Mouse (Mus musculus) limb, embryonic 15.5 days (tissue): ENCODE measurements around the gene Ffar2. TPM values are rescaled to one million over a fixed set of nuclear protein-coding genes. Genes with fewer than 3 reads are reported as not detected.

Experiments
- ATAC-seq: fragments of 200-750 bp; cut with Nextera tagmentation; 2 replicates; pipeline ENCODE4 v1.8.0; 2017; ENCODE audit warnings: low read depth, moderate TSS enrichment; ENCODE audit not compliant: insufficient number of reproducible peaks, low FRiP score, low TSS enrichment
- H3K27ac ChIP-seq: fragments of 300-500 bp; sonication (generic); 2 replicates; pipeline ENCODE4 v1.5.1; 2015; ENCODE audit warnings: moderate library complexity, mild to moderate bottlenecking, inconsistent platforms
- H3K27me3 ChIP-seq: fragments of 300-500 bp; sonication (generic); 2 replicates; pipeline ENCODE4 v1.6.1; 2015; ENCODE audit warnings: inconsistent platforms
- H3K36me3 ChIP-seq: fragments of 300-500 bp; sonication (generic); 2 replicates; pipeline ENCODE4 v1.6.1; 2015; ENCODE audit warnings: inconsistent platforms
- H3K4me1 ChIP-seq: fragments of 300-500 bp; sonication (generic); 2 replicates; pipeline ENCODE4 v1.6.1; 2015; ENCODE audit warnings: inconsistent platforms
- H3K4me2 ChIP-seq: fragments of 300-500 bp; sonication (generic); 2 replicates; pipeline ENCODE4 v1.6.1; 2015; ENCODE audit warnings: mild to moderate bottlenecking, inconsistent platforms
- H3K4me3 ChIP-seq: fragments of 300-500 bp; sonication (generic); 2 replicates; pipeline ENCODE4 v1.5.1; 2015; ENCODE audit warnings: mild to moderate bottlenecking, inconsistent platforms
- H3K9ac ChIP-seq: fragments of 300-500 bp; sonication (generic); 2 replicates; pipeline ENCODE4 v1.6.1; 2015; ENCODE audit warnings: inconsistent platforms
- H3K9me3 ChIP-seq: fragments of 300-500 bp; sonication (generic); 2 replicates; pipeline ENCODE4 v1.6.1; 2016; ENCODE audit warnings: inconsistent platforms
- WGBS: fragments of 180-500 bp; shearing (Covaris S2); methylation state at CpG from one replicate; pipeline ENCODE4 v1.1.7; 2015; 5-methylcytosine and 5-hydroxymethylcytosine counted together
- polyA plus RNA-seq: library from polyadenylated mRNA; unstranded; fragments of >200 nt; fragmentation: Nextera tagmentation; extraction: Ambion mirVana; gene quantifications from 2 replicates; pipeline ENCODE4 v1.2.1, GENCODE M21; 2015

Gene Ffar2
- polyA plus RNA-seq = 0.27 TPM in 1 of 2 replicates, not detected in the other

DNA sequence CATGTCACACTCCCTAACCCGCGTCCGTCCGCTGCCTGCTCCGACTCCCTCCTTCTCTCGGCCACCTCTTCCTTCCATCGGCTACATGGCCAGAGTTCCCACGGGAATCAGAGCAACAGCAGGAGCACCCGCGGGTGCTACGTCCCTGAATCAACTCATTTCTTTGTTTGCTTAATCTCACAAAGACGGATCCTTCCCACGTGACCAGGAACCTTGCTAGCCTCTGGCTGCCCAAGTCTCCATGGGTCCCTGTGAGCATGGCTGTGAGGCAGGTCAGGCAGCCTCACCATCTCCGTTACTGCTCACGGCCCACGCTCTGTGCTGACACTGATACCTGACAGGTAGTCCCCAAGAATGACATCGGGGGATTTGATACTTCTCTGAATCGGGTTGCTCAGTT is at the start of gene Ffar2:
TSS of gene Ffar2 (minus strand) at position 101 of the 400 bp plus-strand sequence.
- Histone ChIP-seq H3K9ac (no peak within 1 kb of the TSS), H3K27ac (no peak within 1 kb of the TSS), H3K4me3 (no peak within 1 kb of the TSS), H3K36me3 (no peaks in the 10 kb centered on the region), H3K9me3 (no peaks in the 10 kb centered on the region), H3K4me2 (no peak within 1 kb of the TSS), H3K4me1 (0 out of 2 replicates have a peak, but pooled peaks cover 4% of the 10 kb centered on the region), H3K27me3 (no peaks in the 10 kb centered on the region)
- 90% methylated on average over 18 of the region's 18 CpGs for WGBS
- no peak for ATAC-seq

DNA sequence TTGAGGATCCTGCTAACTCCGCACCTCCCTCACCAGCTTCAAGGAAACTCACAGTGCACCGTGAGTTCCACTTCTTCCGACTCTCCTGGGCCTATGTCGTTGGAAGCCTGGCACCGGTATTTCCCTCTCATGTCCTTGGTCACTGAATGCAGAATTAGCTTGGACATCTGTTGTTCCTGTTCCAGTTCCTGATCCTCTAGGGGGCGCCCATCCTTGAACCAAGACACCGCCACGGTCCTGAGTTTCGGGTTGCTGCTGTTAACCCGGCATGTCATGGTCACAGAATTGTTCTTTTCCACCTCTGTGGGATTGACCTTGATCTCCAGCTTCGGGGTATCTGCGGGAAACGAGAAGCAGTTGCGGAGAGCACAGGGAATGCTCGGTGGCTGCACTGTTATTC is 49.5 kb upstream of the Ffar2 start:
- Histone ChIP-seq H3K4me3 (no peak overlapping the region), H3K36me3 (no peaks in the 10 kb centered on the region), H3K9me3 (no peaks in the 10 kb centered on the region), H3K27ac (no peak overlapping the region), H3K9ac (no peak overlapping the region), H3K4me1 (0 out of 2 replicates have a peak, but pooled peaks cover 3% of the 10 kb centered on the region), H3K27me3 (no peaks in the 10 kb centered on the region; the same call in 1 of the 2 replicates), H3K4me2 (no peak overlapping the region)
- WGBS = 22% methylated on average over 15 of the region's 15 CpGs
- ATAC-seq = no peak

DNA sequence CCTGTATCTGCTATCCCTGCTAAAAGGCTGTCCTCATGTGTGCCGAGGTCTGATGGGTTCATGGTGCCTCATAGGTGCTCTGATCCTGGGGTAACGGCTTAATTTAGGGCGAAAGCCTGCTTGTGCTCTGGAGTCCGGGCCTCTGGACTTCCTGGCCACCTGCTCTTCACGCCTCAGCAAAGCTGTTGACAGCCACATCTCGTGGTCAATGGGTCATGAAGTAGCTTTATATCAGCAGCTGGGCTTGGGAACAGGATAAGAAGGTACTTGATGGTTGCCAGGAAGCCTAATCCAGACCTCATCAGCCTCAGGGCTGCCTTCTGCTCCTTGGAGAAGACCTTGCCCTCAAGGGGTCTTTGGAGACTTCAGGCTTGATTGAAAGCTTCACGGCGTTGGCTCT is 39.8 kb upstream of the Ffar2 start:
- 71% methylated on average over 8 of the region's 8 CpGs for WGBS

DNA sequence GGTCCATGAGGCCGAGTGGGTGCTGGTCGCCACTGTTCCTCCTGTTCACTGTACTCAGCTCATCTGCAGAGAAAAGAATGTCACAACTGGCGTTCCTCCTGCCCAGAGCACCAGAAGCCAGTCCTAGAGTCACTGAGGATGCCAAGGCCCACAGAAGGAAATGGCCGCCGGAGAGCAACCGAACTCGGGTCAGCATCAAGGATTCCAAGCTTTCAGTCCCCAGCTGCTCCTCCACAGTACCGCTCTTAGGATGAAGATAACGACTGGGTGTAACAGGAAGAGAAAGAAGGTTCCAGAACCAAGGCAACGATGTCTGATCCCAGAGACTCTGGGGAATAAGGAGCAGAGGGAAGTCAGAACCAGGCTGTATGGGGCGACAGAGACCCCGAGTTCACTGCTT is 37.9 kb upstream of the Ffar2 start, which contains the start of gene Ffar1:
TSS of gene Ffar1 (minus strand) at position 101 of the 400 bp plus-strand sequence.
- no peak within 1 kb of the TSS for H3K27ac ChIP-seq
- ATAC-seq = no peak
- no peaks in the 10 kb centered on the region for H3K9me3 ChIP-seq
- no peaks in the 10 kb centered on the region; the same call in 1 of the 2 replicates for H3K4me1 ChIP-seq
- no peak within 1 kb of the TSS for H3K4me2 ChIP-seq
- 85% methylated on average over 12 of the region's 12 CpGs for WGBS
- no peaks in the 10 kb centered on the region for H3K36me3 ChIP-seq
- H3K4me3 ChIP-seq = no peak within 1 kb of the TSS
- peaks cover 1% of the 10 kb centered on the region; the same call in 1 of the 2 replicates for H3K27me3 ChIP-seq
- no peak within 1 kb of the TSS for H3K9ac ChIP-seq

More for the DNA sequence above, 39.8 kb upstream of the Ffar2 start:
- no peak overlapping the region for H3K9ac ChIP-seq
- no peaks in the 10 kb centered on the region for H3K9me3 ChIP-seq
- H3K27me3 ChIP-seq = no peaks in the 10 kb centered on the region
- ATAC-seq = no peak
- no peaks in the 10 kb centered on the region; the same call in 1 of the 2 replicates for H3K4me1 ChIP-seq
- no peak overlapping the region for H3K27ac ChIP-seq
- H3K4me3 ChIP-seq = no peak overlapping the region
- no peak overlapping the region for H3K4me2 ChIP-seq
- no peaks in the 10 kb centered on the region for H3K36me3 ChIP-seq

DNA sequence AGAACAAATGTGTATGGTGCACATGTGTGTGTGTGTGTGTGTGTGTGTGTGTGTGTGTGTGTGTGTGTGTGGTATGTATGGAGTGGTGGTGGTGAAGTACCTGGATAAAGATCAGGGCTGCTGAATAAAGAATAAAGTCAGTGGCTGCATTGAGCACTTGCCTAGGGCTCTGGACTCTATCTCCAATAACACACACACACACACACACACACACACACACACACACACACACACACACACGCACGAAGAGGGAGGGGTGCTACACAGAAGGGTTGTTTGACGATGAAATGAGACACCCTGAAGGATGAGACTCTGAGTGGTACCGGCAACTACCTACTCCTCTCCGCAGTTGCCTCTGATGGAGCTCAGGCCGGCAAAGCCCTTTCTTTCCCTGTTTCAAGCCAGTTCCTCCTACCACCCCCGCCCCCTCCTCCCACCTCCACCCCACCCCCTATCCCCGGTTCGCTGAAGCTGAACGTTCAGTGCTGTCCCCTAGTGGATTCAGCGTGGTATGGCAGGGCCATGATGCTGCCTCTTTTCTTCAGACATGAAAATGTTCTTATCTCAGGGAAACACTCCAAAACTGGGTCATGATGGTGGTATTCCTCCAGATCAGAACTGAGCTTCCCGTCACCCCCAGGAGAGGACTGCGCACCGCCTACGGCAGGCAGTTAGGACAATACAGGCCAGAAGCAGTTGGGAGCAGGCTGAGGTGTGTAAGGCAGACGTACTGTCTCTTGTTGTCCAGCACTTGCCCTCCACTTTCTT is 36.2 kb upstream of the Ffar2 start:
- no peak overlapping the region for H3K9ac ChIP-seq
- ATAC-seq = no peak; the same call in 1 of the 2 replicates
- H3K4me1 ChIP-seq = no peaks in the 10 kb centered on the region; the same call in 1 of the 2 replicates
- no peak overlapping the region for H3K27ac ChIP-seq
- H3K4me3 ChIP-seq = peak overlapping the region; percentile 30
- H3K36me3 ChIP-seq = no peaks in the 10 kb centered on the region
- H3K4me2 ChIP-seq = peak overlapping the region; percentile 46
- WGBS = 14% methylated on average over 15 of the region's 16 CpGs
- H3K9me3 ChIP-seq = no peaks in the 10 kb centered on the region
- H3K27me3 ChIP-seq = peaks cover 13% of the 10 kb centered on the region

DNA sequence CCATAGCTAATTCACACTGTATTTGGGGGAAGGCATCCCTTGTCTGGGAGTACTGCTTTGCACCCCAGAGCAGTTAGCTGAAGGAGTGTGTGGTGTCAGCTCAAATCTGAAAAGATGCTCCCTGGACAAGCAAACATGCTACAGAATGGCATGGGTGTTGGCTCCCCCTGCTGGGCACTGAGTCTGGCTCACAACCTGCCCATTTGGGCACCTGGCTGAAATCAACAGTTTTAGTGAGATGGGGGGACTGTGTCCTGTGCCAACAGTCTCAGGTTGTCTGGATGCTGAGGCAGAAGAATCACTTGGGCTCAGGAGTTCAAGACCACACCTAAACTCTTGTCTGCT is 35.7 kb upstream of the Ffar2 start:
- no peak overlapping the region for H3K4me2 ChIP-seq
- H3K36me3 ChIP-seq = no peaks in the 10 kb centered on the region
- no peak overlapping the region for H3K4me3 ChIP-seq
- no peaks in the 10 kb centered on the region for H3K9me3 ChIP-seq
- no peaks in the 10 kb centered on the region; the same call in 1 of the 2 replicates for H3K4me1 ChIP-seq
- peaks cover 15% of the 10 kb centered on the region for H3K27me3 ChIP-seq
- no peak for ATAC-seq
- H3K27ac ChIP-seq = no peak overlapping the region
- no peak overlapping the region for H3K9ac ChIP-seq

DNA sequence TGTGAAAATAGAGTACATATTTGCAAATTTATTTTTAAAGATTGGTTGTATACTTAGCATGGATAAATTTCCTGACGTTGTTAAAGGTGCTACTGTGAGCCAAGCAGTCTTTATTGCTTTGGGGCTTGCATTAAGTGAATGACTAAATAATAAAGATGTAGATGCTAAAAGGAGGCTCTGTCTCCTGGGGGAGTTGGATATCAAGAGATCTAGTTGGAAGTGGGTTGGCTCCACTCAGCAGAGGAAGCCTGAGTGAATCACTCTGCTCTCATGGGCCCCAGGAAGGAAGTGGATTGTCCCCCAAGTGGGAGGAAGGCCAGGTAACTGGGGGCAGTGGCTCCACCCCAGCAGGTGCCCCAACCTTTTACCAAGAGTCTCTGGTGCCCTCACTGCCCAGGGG is 34.2 kb upstream of the Ffar2 start:
- no peak for ATAC-seq
- H3K36me3 ChIP-seq = no peaks in the 10 kb centered on the region
- no peaks in the 10 kb centered on the region; the same call in 1 of the 2 replicates for H3K4me1 ChIP-seq
- H3K4me3 ChIP-seq = no peak overlapping the region
- 59% methylated on average over 1 of the region's 1 CpGs for WGBS
- H3K27ac ChIP-seq = no peak overlapping the region
- H3K9me3 ChIP-seq = no peaks in the 10 kb centered on the region
- H3K27me3 ChIP-seq = peaks cover 15% of the 10 kb centered on the region
- H3K4me2 ChIP-seq = no peak overlapping the region
- H3K9ac ChIP-seq = no peak overlapping the region

DNA sequence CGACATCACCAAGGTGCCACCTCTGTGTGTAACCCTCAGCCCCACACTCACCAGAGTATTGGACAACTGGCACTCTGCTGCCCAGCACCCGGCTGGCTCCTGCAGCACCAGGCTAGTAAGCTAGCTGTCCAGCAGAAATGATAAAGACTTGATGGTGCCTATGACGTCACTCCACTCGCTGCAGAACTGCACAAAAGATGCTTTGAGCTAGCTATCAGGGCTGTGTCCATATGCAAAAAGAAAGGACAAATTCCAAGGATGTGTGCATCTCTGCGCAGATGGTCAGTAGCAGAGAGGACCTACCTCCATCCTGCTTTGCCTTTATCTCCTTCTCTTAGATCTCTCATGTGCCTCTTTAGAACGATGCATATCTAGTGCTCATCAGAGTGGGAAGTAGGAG is 32.5 kb upstream of the Ffar2 start, which contains the start of gene Ffar3:
TSS of gene Ffar3 (minus strand) at position 101 of the 400 bp plus-strand sequence.
- Histone ChIP-seq H3K4me2 (no peak within 1 kb of the TSS), H3K9ac (no peak within 1 kb of the TSS), H3K36me3 (no peaks in the 10 kb centered on the region), H3K9me3 (no peaks in the 10 kb centered on the region), H3K4me3 (no peak within 1 kb of the TSS), H3K27me3 (peaks cover 15% of the 10 kb centered on the region), H3K4me1 (no peaks in the 10 kb centered on the region; the same call in 1 of the 2 replicates), H3K27ac (no peak within 1 kb of the TSS)
- no peak for ATAC-seq
- WGBS = 82% methylated on average over 6 of the region's 6 CpGs

DNA sequence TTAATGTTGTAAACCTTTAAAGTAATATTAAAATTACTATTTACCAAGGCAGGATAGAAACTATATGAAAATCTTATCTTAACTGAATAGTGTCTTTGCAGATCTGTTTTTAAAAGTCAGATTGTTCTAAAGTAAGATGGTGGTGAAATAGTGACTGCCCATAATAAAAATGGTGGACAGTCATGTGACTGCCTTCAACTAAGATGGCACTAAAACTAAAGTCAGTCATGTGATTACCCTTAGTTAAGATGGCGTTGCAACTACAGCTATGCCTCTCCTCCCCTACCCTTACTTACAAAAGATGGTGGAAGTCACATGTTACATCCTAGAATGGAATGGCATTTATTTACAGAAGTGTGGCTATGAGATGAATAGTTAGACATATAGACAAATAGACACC is 27.8 kb upstream of the Ffar2 start:
- Histone ChIP-seq H3K9me3 (no peaks in the 10 kb centered on the region), H3K4me1 (no peaks in the 10 kb centered on the region), H3K27me3 (peaks cover 14% of the 10 kb centered on the region), H3K36me3 (no peaks in the 10 kb centered on the region), H3K27ac (no peak overlapping the region), H3K9ac (no peak overlapping the region), H3K4me3 (no peak overlapping the region), H3K4me2 (no peak overlapping the region)
- 83% methylated on average over 1 of the region's 1 CpGs for WGBS
- ATAC-seq = no peak

DNA sequence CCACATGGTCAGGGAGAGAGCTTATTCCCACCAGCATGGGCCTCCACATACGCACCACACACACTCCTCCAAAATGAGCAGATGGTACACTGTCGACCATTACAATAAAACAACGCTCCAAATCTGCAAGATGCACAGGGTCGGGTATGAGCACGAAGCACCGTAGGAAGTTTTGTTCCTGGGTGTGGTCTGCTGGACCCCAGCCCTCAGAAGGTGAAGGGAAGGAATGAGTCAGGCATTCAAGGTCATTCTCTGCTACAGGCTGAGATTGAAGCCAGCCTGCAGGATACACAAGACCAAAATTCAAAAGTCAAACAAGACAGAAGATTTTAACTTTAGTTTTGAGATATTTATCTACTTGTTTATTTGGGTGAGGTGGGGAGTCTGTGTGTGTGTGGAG is 24.4 kb upstream of the Ffar2 start:
- H3K36me3 ChIP-seq = no peaks in the 10 kb centered on the region
- no peaks in the 10 kb centered on the region for H3K4me1 ChIP-seq
- no peak overlapping the region for H3K4me3 ChIP-seq
- H3K9me3 ChIP-seq = no peaks in the 10 kb centered on the region
- no peak overlapping the region for H3K4me2 ChIP-seq
- WGBS = 80% methylated on average over 6 of the region's 6 CpGs
- no peak for ATAC-seq
- H3K27me3 ChIP-seq = no peaks in the 10 kb centered on the region
- H3K9ac ChIP-seq = no peak overlapping the region
- no peak overlapping the region for H3K27ac ChIP-seq

DNA sequence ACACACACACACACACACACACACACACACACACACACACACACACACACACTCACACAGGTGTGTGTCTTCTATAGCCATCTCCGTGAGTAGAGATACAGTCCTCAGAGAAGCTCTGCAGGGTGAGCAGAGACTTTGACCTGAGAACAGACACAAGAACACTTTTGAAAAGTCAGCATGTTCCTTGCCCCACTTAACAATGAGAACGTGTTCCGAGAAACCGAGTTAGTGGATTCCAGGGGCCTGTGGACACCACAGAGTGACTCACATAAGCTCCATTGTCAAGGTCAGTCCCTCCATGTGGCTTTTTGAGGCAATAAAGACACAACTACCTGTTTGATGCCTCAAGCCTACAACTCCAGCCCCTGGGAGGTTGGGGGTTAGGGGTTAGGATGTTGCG is 23.8 kb upstream of the Ffar2 start:
- no peak for ATAC-seq

DNA sequence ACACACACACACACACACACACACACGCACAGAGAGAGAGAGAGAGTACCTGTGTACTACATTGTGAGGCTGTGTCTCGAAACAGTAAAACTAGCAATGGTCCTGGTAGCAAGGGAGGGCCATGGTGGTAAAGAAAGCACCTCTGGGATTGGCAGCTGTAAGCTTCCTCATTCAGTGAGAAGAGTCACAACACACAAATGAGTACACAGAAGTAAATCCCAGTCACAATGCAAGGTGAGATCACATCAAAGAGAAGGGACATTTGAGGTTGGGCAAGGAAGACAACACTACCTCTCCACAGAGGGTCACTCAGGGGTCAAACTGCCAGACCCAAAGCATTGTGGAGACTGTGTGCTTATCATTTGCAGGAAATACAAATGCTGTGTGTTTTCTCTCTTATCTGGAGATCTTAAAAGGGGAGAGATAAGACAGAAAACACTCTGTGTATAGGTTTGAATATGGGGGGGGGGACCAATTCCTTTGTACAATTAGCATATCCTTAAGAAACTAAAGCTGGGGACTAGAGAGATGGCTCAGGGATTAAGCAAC is 23.0 kb upstream of the Ffar2 start:
- no peak overlapping the region for H3K27ac ChIP-seq

More for the DNA sequence above, 23.8 kb upstream of the Ffar2 start:
- no peaks in the 10 kb centered on the region for H3K9me3 ChIP-seq
- H3K4me1 ChIP-seq = no peaks in the 10 kb centered on the region
- H3K4me3 ChIP-seq = no peak overlapping the region
- 69% methylated on average over 5 of the region's 5 CpGs for WGBS
- H3K36me3 ChIP-seq = no peaks in the 10 kb centered on the region
- H3K4me2 ChIP-seq = no peak overlapping the region
- no peak overlapping the region for H3K27ac ChIP-seq
- H3K9ac ChIP-seq = no peak overlapping the region
- H3K27me3 ChIP-seq = no peaks in the 10 kb centered on the region

More for the DNA sequence above, 23.0 kb upstream of the Ffar2 start:
- Histone ChIP-seq H3K9ac (no peak overlapping the region), H3K4me1 (no peaks in the 10 kb centered on the region), H3K4me2 (no peak overlapping the region), H3K27me3 (no peaks in the 10 kb centered on the region), H3K36me3 (no peaks in the 10 kb centered on the region), H3K4me3 (no peak overlapping the region), H3K9me3 (no peaks in the 10 kb centered on the region)
- 64% methylated on average over 2 of the region's 2 CpGs for WGBS
- ATAC-seq = no peak
